Mouse (Mus musculus): ENCODE measurements at regions not wholly inside any gene's neighbourhood (a gene's known extent, or its start where the extent isn't known, plus 50 kb on each side); places are given as distances from the start of the nearest gene placed in this dataset.

DNA sequence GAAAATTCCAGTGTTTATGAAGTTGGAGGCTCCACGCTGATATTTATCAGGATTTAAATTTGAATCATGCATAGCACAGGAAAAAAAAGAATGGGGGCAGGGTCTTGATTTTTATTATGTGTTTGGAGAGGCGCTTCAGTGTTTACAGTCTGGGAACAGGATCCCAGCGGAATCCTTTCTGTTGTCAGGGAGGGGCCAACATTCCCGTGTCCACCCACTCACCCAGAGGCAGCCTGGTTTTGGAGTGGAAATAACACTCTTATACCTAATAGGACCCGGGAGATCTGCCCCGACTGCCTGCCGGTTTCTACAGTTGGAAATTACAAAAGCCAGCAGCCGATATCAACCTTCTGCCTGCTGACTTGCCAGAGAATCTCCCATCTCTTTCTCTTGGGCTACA lies 120.2 kb upstream of the Zfp217 start:
- TF ChIP-seq CTCF (IDR thresholded peaks at IDR 0.05; ENCODE audit: low read depth, low read length) (no peak), POLR2A (IDR thresholded peaks at IDR 0.05; ENCODE audit: extremely low read depth, insufficient read depth, low read length) (no peak)

All from liver, adult 2 months (tissue).